24 mouse cellular contexts compared by ENCODE assay signal in the genomic region with DNA sequence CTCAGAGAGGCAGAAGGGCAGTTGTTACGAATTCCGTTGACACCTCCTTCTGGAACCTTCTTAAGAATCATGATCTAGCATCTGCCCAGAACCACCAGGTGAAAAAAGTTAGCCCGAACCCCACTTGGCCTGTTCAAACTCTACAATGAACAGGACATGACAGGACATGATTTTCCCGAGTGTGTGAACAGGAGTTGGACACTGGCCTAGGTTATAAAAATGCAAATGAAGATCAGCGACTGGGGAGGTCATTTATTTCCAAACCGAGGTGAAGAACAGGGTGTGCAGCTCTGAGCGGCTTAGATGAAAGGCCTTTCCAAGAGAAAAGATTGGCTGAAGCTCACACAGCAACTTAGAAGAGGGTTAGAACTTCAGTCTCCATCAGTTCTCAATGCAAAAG.
"Had no signal": no experiment of that assay in that cellular context is flagged by ENCODE, and none has a peak within 500 bp of the region (broad histone marks: within the 10 kb centered on the region; RNA-seq: fewer than 3 reads in every experiment).

No protein-coding gene starts in this region.

- H3K4me1 ChIP-seq: limb, embryonic 10.5 days; limb, embryonic 13.5 days; liver, embryonic 12.5 days; liver, embryonic 15.5 days; lung, embryonic 15.5 days; midbrain, embryonic 10.5 days; midbrain, embryonic 13.5 days; neural tube, embryonic 13.5 days; stomach, embryonic 15.5 days had no signal

- H3K9ac ChIP-seq: limb, embryonic 13.5 days; liver, embryonic 12.5 days; liver, embryonic 15.5 days; lung, embryonic 15.5 days; midbrain, embryonic 13.5 days; neural tube, embryonic 13.5 days; stomach, embryonic 15.5 days had no signal

- H3K4me3 ChIP-seq: layer of hippocampus, adult 2 months; limb, embryonic 10.5 days; limb, embryonic 13.5 days; liver, embryonic 12.5 days; liver, embryonic 15.5 days; lung, embryonic 15.5 days; megakaryocyte, embryonic 14.5 days; midbrain, embryonic 10.5 days; midbrain, embryonic 13.5 days; myocyte; neural tube, embryonic 13.5 days; stomach, embryonic 15.5 days had no signal

- H3K9me3 ChIP-seq: limb, embryonic 10.5 days; limb, embryonic 13.5 days; liver, embryonic 12.5 days; liver, embryonic 15.5 days; lung, embryonic 15.5 days; megakaryocyte, embryonic 14.5 days; midbrain, embryonic 10.5 days; midbrain, embryonic 13.5 days; neural tube, embryonic 13.5 days; stomach, embryonic 15.5 days had no signal

- H3K4me2 ChIP-seq: limb, embryonic 13.5 days; liver, embryonic 12.5 days; liver, embryonic 15.5 days; lung, embryonic 15.5 days; midbrain, embryonic 13.5 days; neural tube, embryonic 13.5 days; stomach, embryonic 15.5 days had no signal

- H3K36me3 ChIP-seq: limb, embryonic 10.5 days; limb, embryonic 13.5 days; liver, embryonic 12.5 days; liver, embryonic 15.5 days; lung, embryonic 15.5 days; midbrain, embryonic 10.5 days; midbrain, embryonic 13.5 days; neural tube, embryonic 13.5 days; stomach, embryonic 15.5 days had no signal

- DNase-seq: layer of hippocampus, adult 9-11 months; liver; lung, adult 18-20 months; lung, postnatal 10 days; lung, postnatal 36 days; retina, postnatal 1 day; right cerebral cortex, postnatal 25 days; spleen, adult 18-20 months; thymus, adult 2 months; thymus, postnatal 14 days; thymus, postnatal 4 days had no signal

- ATAC-seq: liver, embryonic 12.5 days; midbrain, embryonic 13.5 days; midbrain, embryonic 16.5 days had no signal

- H3K27ac ChIP-seq: layer of hippocampus, adult 2 months; limb, embryonic 10.5 days; limb, embryonic 13.5 days; liver, embryonic 12.5 days; liver, embryonic 15.5 days; lung, embryonic 15.5 days; midbrain, embryonic 10.5 days; midbrain, embryonic 13.5 days; neural tube, embryonic 13.5 days; stomach, embryonic 15.5 days had no signal

- H3K27me3 ChIP-seq: limb, embryonic 13.5 days; liver, embryonic 12.5 days; liver, embryonic 15.5 days; lung, embryonic 15.5 days; megakaryocyte, embryonic 14.5 days; midbrain, embryonic 13.5 days; neural tube, embryonic 13.5 days; stomach, embryonic 15.5 days had no signal
